Mouse (Mus musculus) kidney, adult 11 months (tissue): ENCODE measurements around the gene Alkbh5.
A peak's percentile ranks its signal among the peaks of the same experiment; 100 is the strongest.
"Not testable (repeated sequence)": the region's sequence is repeated elsewhere in the genome, so short reads cannot be mapped to it uniquely, and the experiment has no call there.

ENCODE experiments used
- DNase-seq: peaks from one replicate; pipeline ENCODE4 v3.0.0; 2022

Alkbh5 gene

GRCm38 (mm10) chr11:60545433-60545832 lies 9.3 kb downstream of the Alkbh5 start:
- peak; percentile 32 for DNase-seq

- no peak for DNase-seq
Observed at GRCm38 (mm10) chr11:60548112-60548511, 11.9 kb downstream of the Alkbh5 start.

GRCm38 (mm10) chr11:60553091-60553490 lies 16.9 kb downstream of the Alkbh5 start:
- DNase-seq = no peak

- DNase-seq = no peak
Observed at GRCm38 (mm10) chr11:60557675-60558074, 21.5 kb downstream of the Alkbh5 start.

GRCm38 (mm10) chr11:60559342-60559741 lies 23.2 kb downstream of the Alkbh5 start:
- DNase-seq = peak; percentile 60

GRCm38 (mm10) chr11:60574006-60574405 lies 37.8 kb downstream of the Alkbh5 start:
- not testable (repeated sequence) for DNase-seq
